Mouse (Mus musculus): ENCODE measurements at regions not wholly inside any gene's neighbourhood (a gene's known extent, or its start where the extent isn't known, plus 50 kb on each side); places are given as distances from the start of the nearest gene placed in this dataset.

DNA sequence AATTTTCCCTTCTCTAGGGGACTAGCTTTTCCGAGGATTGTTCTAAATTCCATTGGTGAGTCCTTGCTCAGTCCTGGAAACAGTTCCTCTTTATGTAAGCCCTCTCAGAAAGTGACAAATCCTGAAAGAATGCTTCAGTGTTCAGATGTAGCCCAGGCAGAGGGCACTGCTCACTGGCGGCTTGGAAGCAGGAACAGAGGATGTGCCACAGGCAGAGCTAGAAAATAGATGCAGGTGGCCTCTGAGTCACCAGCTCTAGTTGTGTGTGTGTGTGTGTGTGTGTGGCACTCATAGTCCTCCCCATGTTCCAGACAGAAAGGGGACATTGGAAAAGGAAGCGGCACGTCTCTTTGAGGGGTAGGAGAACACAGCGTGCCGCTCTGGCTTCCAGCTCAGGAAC lies 52.5 kb upstream of the Ampd3 start:
- TF ChIP-seq POLR2A (IDR thresholded peaks at IDR 0.05; ENCODE audit: insufficient read depth, low read depth, low read length) (peak; percentile 34; the same call in 1 of the 2 replicates), CTCF (IDR thresholded peaks at IDR 0.05) (no peak), EP300 (IDR thresholded peaks at IDR 0.05; ENCODE audit: insufficient read depth, low read depth, low read length) (no peak)

Data from heart, adult 2 months (tissue).